Mouse (Mus musculus) embryonic facial prominence, embryonic 12.5 days (tissue): Measurements from ENCODE around the gene Ttc33. TPM values are rescaled to one million over a fixed set of nuclear protein-coding genes. Genes with fewer than 3 reads are reported as not detected.

Source experiments
- ATAC-seq: fragments of 200-750 bp; cut with Nextera tagmentation; 2 replicates; pipeline ENCODE4 v1.8.0; 2017; ENCODE audit not compliant: insufficient number of reproducible peaks, insufficient read depth, low FRiP score, low TSS enrichment
- H3K27ac ChIP-seq: fragments of 300-500 bp; sonication (generic); 2 replicates; pipeline ENCODE4 v1.5.1; 2016; ENCODE audit warnings: mild to moderate bottlenecking
- H3K27me3 ChIP-seq: fragments of 300-500 bp; sonication (generic); 2 replicates; pipeline ENCODE4 v1.6.1; 2016; ENCODE audit warnings: mild to moderate bottlenecking, moderate library complexity
- H3K36me3 ChIP-seq: fragments of 300-500 bp; sonication (generic); 2 replicates; pipeline ENCODE4 v1.6.1; 2016; ENCODE audit warnings: mild to moderate bottlenecking
- H3K4me1 ChIP-seq: fragments of 300-500 bp; sonication (generic); 2 replicates; pipeline ENCODE4 v1.6.1; 2016
- H3K4me2 ChIP-seq: fragments of 300-500 bp; sonication (generic); replicated peaks from 2 replicates; pipeline ENCODE4 v1.6.1; 2016; ENCODE audit warnings: mild to moderate bottlenecking, moderate library complexity
- H3K4me3 ChIP-seq: fragments of 300-500 bp; sonication (generic); 2 replicates; pipeline ENCODE4 v1.5.1; 2016; ENCODE audit warnings: mild to moderate bottlenecking
- H3K9ac ChIP-seq: fragments of 300-500 bp; sonication (generic); 2 replicates; pipeline ENCODE4 v1.6.1; 2016; ENCODE audit warnings: mild to moderate bottlenecking, moderate library complexity
- H3K9me3 ChIP-seq: fragments of 300-500 bp; sonication (generic); 2 replicates; pipeline ENCODE4 v1.6.1; 2016; ENCODE audit warnings: mild to moderate bottlenecking, moderate library complexity
- WGBS: fragments of 180-500 bp; shearing (Covaris S2); methylation state at CpG from one replicate; pipeline ENCODE4 v1.1.7; 2016; 5-methylcytosine and 5-hydroxymethylcytosine counted together
- polyA plus RNA-seq: library from polyadenylated mRNA; unstranded; fragments of >200 nt; fragmentation: Nextera tagmentation; extraction: Ambion mirVana; gene quantifications from 2 replicates; pipeline ENCODE4 v1.2.1, GENCODE M21; 2016

Gene Ttc33
- polyA plus RNA-seq: 42.6 and 43.0 TPM in 2 replicates

- H3K27ac ChIP-seq: peak within 1 kb of the TSS; percentile 80
- H3K9ac ChIP-seq: peak within 1 kb of the TSS; percentile 82
- no peaks in the 10 kb centered on the region for H3K27me3 ChIP-seq
- peaks cover 8% of the 10 kb centered on the region; the same call in 1 of the 2 replicates for H3K36me3 ChIP-seq
- under 1% methylated on average over 54 of the region's 55 CpGs for WGBS
- peak within 1 kb of the TSS; percentile 72 for H3K4me2 ChIP-seq
- peak within 1 kb of the TSS; percentile 96 for H3K4me3 ChIP-seq
- ATAC-seq: peak; percentile 81
- peaks cover 13% of the 10 kb centered on the region for H3K4me1 ChIP-seq
- no peaks in the 10 kb centered on the region for H3K9me3 ChIP-seq
Observed at GRCm38 (mm10) chr15:5185366-5186292, at the start of gene Ttc33. Gene Ttc33 (plus strand): TSS chr15:5185525.

- H3K36me3 ChIP-seq: no peaks in the 10 kb centered on the region
- H3K4me3 ChIP-seq: no peak overlapping the region
- peak; percentile 55; the same call in 1 of the 2 replicates for ATAC-seq
- 72% methylated on average over 9 of the region's 9 CpGs for WGBS
- H3K9ac ChIP-seq: no peak overlapping the region
- peak overlapping the region; percentile 30; the same call in 1 of the 2 replicates for H3K27ac ChIP-seq
- no peaks in the 10 kb centered on the region; the same call in 1 of the 2 replicates for H3K4me1 ChIP-seq
- no peak overlapping the region for H3K4me2 ChIP-seq
- no peaks in the 10 kb centered on the region for H3K9me3 ChIP-seq
- no peaks in the 10 kb centered on the region for H3K27me3 ChIP-seq
Observed at GRCm38 (mm10) chr15:5138021-5138856, 47.1 kb upstream of the Ttc33 start.

- no peak for ATAC-seq
- Histone ChIP-seq H3K27ac (no peak overlapping the region), H3K27me3 (no peaks in the 10 kb centered on the region), H3K36me3 (no peaks in the 10 kb centered on the region), H3K9ac (no peak overlapping the region), H3K9me3 (no peaks in the 10 kb centered on the region), H3K4me3 (no peak overlapping the region), H3K4me1 (no peaks in the 10 kb centered on the region; the same call in 1 of the 2 replicates), H3K4me2 (no peak overlapping the region)
- WGBS: 81% methylated on average over 2 of the region's 2 CpGs
Observed at GRCm38 (mm10) chr15:5139366-5139765, 46.0 kb upstream of the Ttc33 start.

GRCm38 (mm10) chr15:5139863-5140262 is 45.5 kb upstream of the Ttc33 start:
- Histone ChIP-seq H3K27me3 (no peaks in the 10 kb centered on the region), H3K36me3 (no peaks in the 10 kb centered on the region), H3K9ac (no peak overlapping the region), H3K27ac (no peak overlapping the region), H3K4me1 (peaks cover 3% of the 10 kb centered on the region), H3K4me3 (no peak overlapping the region), H3K4me2 (no peak overlapping the region), H3K9me3 (no peaks in the 10 kb centered on the region)
- WGBS: 85% methylated on average over 7 of the region's 7 CpGs
- ATAC-seq: no peak

GRCm38 (mm10) chr15:5140357-5140756 is 45.0 kb upstream of the Ttc33 start:
- no peaks in the 10 kb centered on the region for H3K9me3 ChIP-seq
- no peak overlapping the region for H3K27ac ChIP-seq
- H3K36me3 ChIP-seq: no peaks in the 10 kb centered on the region
- H3K4me3 ChIP-seq: no peak overlapping the region
- H3K4me2 ChIP-seq: no peak overlapping the region
- peaks cover 8% of the 10 kb centered on the region for H3K4me1 ChIP-seq
- no peak overlapping the region for H3K9ac ChIP-seq
- ATAC-seq: no peak
- H3K27me3 ChIP-seq: no peaks in the 10 kb centered on the region

- H3K27ac ChIP-seq: no peak overlapping the region
- no peak overlapping the region for H3K9ac ChIP-seq
- no peaks in the 10 kb centered on the region for H3K27me3 ChIP-seq
- H3K4me1 ChIP-seq: peaks cover 10% of the 10 kb centered on the region
- H3K9me3 ChIP-seq: no peaks in the 10 kb centered on the region
- H3K4me3 ChIP-seq: no peak overlapping the region
- H3K4me2 ChIP-seq: no peak overlapping the region
- no peak for ATAC-seq
- 63% methylated on average over 5 of the region's 5 CpGs for WGBS
- no peaks in the 10 kb centered on the region for H3K36me3 ChIP-seq
Observed at GRCm38 (mm10) chr15:5142047-5142446, 43.3 kb upstream of the Ttc33 start.

- no peaks in the 10 kb centered on the region for H3K9me3 ChIP-seq
- no peak overlapping the region for H3K9ac ChIP-seq
- ATAC-seq: no peak
- H3K27ac ChIP-seq: no peak overlapping the region
- no peaks in the 10 kb centered on the region for H3K27me3 ChIP-seq
- 72% methylated on average over 5 of the region's 5 CpGs for WGBS
- H3K4me1 ChIP-seq: peaks cover 10% of the 10 kb centered on the region
- H3K36me3 ChIP-seq: no peaks in the 10 kb centered on the region
- no peak overlapping the region for H3K4me3 ChIP-seq
- H3K4me2 ChIP-seq: no peak overlapping the region
Observed at GRCm38 (mm10) chr15:5142714-5143113, 42.6 kb upstream of the Ttc33 start.

- H3K4me1 ChIP-seq: peaks cover 15% of the 10 kb centered on the region
- H3K9ac ChIP-seq: peak within 1 kb of the TSS; percentile 84
- no peaks in the 10 kb centered on the region for H3K27me3 ChIP-seq
- H3K4me3 ChIP-seq: peak within 1 kb of the TSS; percentile 86
- H3K4me2 ChIP-seq: peak within 1 kb of the TSS; percentile 69
- WGBS: 0% methylated on average over 76 of the region's 80 CpGs
- H3K9me3 ChIP-seq: no peaks in the 10 kb centered on the region
- H3K27ac ChIP-seq: peak within 1 kb of the TSS; percentile 93
- peak; percentile 84 for ATAC-seq
- H3K36me3 ChIP-seq: no peaks in the 10 kb centered on the region
Observed at GRCm38 (mm10) chr15:5143361-5144020, 41.8 kb upstream of the Ttc33 start, which contains the start of gene Prkaa1. Gene Prkaa1 (plus strand): TSS chr15:5143861.

GRCm38 (mm10) chr15:5144021-5144778 is 41.1 kb upstream of the Ttc33 start:
- H3K9me3 ChIP-seq: no peaks in the 10 kb centered on the region
- H3K36me3 ChIP-seq: no peaks in the 10 kb centered on the region
- H3K4me3 ChIP-seq: peak overlapping the region; percentile 86
- H3K27me3 ChIP-seq: no peaks in the 10 kb centered on the region
- H3K9ac ChIP-seq: peak overlapping the region; percentile 84
- peaks cover 22% of the 10 kb centered on the region for H3K4me1 ChIP-seq
- peak; percentile 83 for ATAC-seq
- H3K4me2 ChIP-seq: peak overlapping the region; percentile 69
- 1% methylated on average over 52 of the region's 61 CpGs for WGBS
- H3K27ac ChIP-seq: peak overlapping the region; percentile 93

GRCm38 (mm10) chr15:5145196-5145945 is 40.0 kb upstream of the Ttc33 start:
- H3K27me3 ChIP-seq: no peaks in the 10 kb centered on the region
- H3K9ac ChIP-seq: peak overlapping the region; percentile 19; the same call in 1 of the 2 replicates

More at GRCm38 (mm10) chr15:5145196-5145945, 40.0 kb upstream of the Ttc33 start:
- Histone ChIP-seq H3K4me3 (peak overlapping the region; percentile 86), H3K4me1 (peaks cover 26% of the 10 kb centered on the region), H3K36me3 (no peaks in the 10 kb centered on the region), H3K9me3 (no peaks in the 10 kb centered on the region), H3K27ac (no peak overlapping the region), H3K4me2 (peak overlapping the region; percentile 69)
- ATAC-seq: no peak
- WGBS: 44% methylated on average over 9 of the region's 9 CpGs
